Mouse (Mus musculus): ENCODE results near the gene Tas2r120.
"Not testable (repeated sequence)": the region's sequence is repeated elsewhere in the genome, so short reads cannot be mapped to it uniquely, and the experiment has no call there.

Tas2r120 gene

GRCm38 (mm10) chr6:132656653-132657052, at the start of gene Tas2r120:
Tas2r120 (plus strand) TSS chr6:132656953.
- no peak for DNase-seq

DNA sequence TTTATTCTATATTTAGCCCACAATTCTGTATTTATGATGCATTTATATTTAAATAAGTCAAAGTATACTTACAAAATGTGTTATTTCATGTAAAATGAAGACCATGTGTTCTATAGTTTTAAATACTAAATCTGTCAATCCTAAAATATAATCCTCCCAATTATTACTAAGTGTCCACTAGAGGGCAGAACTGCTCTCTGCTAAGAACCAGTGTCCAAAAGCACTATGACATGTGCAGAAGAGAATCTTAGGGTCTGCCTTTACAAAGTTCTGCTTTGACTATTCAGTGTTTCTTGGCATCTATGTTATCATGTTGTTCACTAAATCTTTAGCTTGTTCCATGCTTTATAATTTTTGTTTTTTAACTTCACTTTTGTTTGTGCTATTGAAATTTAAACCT, 7.4 kb upstream of the Tas2r120 start:
- DNase-seq = no peak

GRCm38 (mm10) chr6:132651426-132651825, 5.3 kb upstream of the Tas2r120 start, which contains the start of gene A630073D07Rik:
A630073D07Rik (minus strand) TSS chr6:132651526.
- no peak for DNase-seq

GRCm38 (mm10) chr6:132691596-132691995, 34.8 kb downstream of the Tas2r120 start:
- not testable (repeated sequence) for DNase-seq

GRCm38 (mm10) chr6:132700907-132701306, 44.2 kb downstream of the Tas2r120 start, which contains the start of gene Tas2r121:
Tas2r121 (minus strand) TSS chr6:132701007.
- no peak for DNase-seq
